Mouse (Mus musculus) cerebellum, adult 2 months (tissue): Measurements from ENCODE around the gene 4931428L18Rik. TPM values are rescaled to one million over a fixed set of nuclear protein-coding genes. Genes with fewer than 3 reads are reported as not detected.

Source experiments
- DNase-seq, 2 experiments: peaks; one replicate each; pipeline ENCODE4 v3.0.0; 2021
- H3K27ac ChIP-seq: fragments of 200-500 bp; 2 replicates; pipeline ENCODE4 v1.5.1; 2012; ENCODE audit warnings: low read length, control low read depth, inconsistent platforms; ENCODE audit not compliant: insufficient read depth
- H3K27me3 ChIP-seq: fragments of 200-500 bp; 2 replicates; pipeline ENCODE4 v1.6.1; 2012; ENCODE audit warnings: inconsistent platforms, mild to moderate bottlenecking, low read length, moderate library complexity; ENCODE audit not compliant: control insufficient read depth, insufficient read depth
- H3K4me1 ChIP-seq: fragments of 200-500 bp; 2 replicates; pipeline ENCODE4 v1.6.1; 2011; ENCODE audit warnings: low read length; ENCODE audit not compliant: control insufficient read depth, insufficient read depth
- H3K4me3 ChIP-seq: fragments of 200-500 bp; replicated peaks from 2 replicates; pipeline ENCODE3; 2011; ENCODE audit warnings: mild to moderate bottlenecking, low read depth, low read length, control low read depth; ENCODE audit not compliant: insufficient read depth
- CTCF ChIP-seq: fragments of 200-500 bp; IDR thresholded peaks from 2 replicates; pipeline ENCODE4 v1.5.1; 2011; ENCODE audit warnings: low read depth, mild to moderate bottlenecking, control low read depth, low read length, moderate library complexity, borderline replicate concordance; ENCODE audit not compliant: insufficient read depth
- POLR2A ChIP-seq: fragments of 200-500 bp; IDR thresholded peaks from 2 replicates; pipeline ENCODE4 v1.6.1; 2011; ENCODE audit warnings: low read length, control low read depth, borderline replicate concordance; ENCODE audit not compliant: insufficient read depth
- WGBS: fragments of 180-500 bp; shearing (Covaris S2); methylation state at CpG from one replicate; pipeline ENCODE4 v1.1.7; 2018; 5-methylcytosine and 5-hydroxymethylcytosine counted together
- polyA plus RNA-seq: library from polyadenylated mRNA; depleted of rRNA; stranded (reverse); fragments of >200 nt; gene quantifications from 2 replicates; pipeline ENCODE4 v1.2.3, GENCODE M21; 2012; rRNA removed

The 4931428L18Rik gene
- polyA plus RNA-seq, result not detected in 2 replicates

DNA sequence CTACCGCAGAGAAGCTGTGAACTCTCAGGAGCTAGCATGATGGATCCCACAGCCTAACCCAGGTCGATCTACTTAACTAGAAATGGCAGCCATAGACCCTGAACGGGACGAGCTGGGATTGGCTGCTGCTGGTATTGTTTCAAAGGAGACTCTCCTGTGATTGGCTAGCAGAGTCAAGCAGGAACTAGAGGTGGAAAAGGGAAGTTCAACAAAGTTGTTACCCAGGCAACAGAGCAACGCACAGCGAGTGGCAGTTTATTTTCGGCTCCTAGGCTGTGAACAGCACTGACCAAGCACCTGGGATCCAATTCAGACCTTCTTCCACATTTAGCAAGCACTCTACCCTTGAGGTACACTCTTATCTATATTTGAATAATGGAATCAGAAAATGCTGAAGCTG lies at the start of gene 4931428L18Rik, which contains the start of gene Pih1d3:
4931428L18Rik (minus strand) TSS at position 121 of the 400 bp plus-strand sequence.
Pih1d3 (plus strand) TSS at position 275 of the 400 bp plus-strand sequence.
- no peak for DNase-seq
- 82% methylated on average over 7 of the region's 7 CpGs for WGBS
- H3K4me1 ChIP-seq, result no peaks in the 10 kb centered on the region
- no peak within 1 kb of the TSS for H3K27ac ChIP-seq
- TF ChIP-seq CTCF (no peak), POLR2A (no peak)
- H3K4me3 ChIP-seq, result no peak within 1 kb of the TSS
- no peaks in the 10 kb centered on the region for H3K27me3 ChIP-seq

DNA sequence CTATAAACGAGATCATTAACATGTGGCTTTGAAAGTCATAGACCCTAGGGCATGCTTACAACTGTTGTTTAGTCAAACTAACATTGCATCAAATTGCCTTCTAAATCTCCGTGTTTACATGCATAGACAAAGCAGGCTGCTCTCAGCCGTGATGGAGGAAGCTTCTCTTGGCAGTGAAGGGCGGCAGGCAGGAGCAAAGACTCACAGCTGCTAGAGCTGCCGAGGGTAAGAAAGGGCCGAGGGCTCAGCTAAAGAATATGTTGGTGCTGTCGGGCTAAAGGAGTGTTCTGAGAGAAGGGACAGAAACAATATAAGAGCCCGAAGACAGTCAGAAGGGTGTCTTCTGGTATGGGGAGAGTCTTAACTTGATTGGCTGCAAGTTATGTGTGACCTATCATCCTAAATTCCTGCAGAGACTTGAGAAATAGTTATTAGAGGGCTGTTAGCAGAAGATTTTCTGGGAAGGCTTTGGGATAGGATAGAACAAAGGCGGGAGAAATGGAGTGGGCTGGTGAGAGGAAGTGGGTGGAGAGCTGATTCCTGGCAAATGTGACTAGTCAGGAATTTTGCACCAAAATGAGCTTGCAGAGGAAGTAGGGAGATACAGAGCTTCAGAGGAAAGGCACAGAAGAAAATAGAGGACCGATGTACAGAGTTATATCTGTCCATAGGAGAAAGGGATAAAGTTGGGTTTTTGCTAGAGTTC lies 37.9 kb upstream of the 4931428L18Rik start:
- H3K4me1 ChIP-seq, result no peaks in the 10 kb centered on the region
- DNase-seq, result no peak
- no peak overlapping the region for H3K27ac ChIP-seq
- H3K27me3 ChIP-seq, result no peaks in the 10 kb centered on the region
- no peak overlapping the region for H3K4me3 ChIP-seq
- no peak for TF ChIP-seq CTCF
- TF ChIP-seq POLR2A, result no peak
- 66% methylated on average over 10 of the region's 10 CpGs for WGBS

DNA sequence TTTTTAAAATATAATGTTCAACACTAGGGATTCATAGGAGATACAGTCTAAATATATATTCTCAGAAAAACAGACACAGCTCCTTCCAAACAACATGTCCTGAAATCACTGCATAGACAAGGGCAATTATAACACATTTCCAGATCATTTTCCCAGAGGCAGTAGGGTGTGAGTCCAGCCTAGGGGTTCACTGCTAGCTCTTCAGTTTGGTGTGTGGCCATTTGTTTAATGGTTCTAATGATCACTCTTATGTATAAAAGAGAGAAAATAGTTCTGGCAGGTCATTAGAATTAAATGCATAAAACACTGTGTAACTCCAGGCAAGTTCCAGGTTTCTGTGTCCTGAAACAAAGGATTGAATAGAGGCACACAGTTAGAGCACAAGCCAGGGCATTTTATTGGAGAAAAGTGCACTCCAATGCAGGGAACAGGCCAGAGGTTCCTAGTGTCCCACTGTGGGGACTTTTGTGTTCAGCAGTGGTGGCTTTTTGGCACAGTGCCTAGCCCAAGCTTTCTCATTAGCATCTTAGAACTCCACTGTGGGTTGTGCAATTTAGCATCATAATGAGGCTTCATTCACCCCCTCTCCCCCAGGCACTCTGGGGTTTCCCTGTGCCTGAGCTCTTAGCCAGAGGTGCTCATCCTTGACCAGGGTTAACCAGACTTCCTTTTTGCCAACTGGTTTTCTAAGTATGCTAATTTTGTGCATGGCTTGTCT lies 11.0 kb upstream of the 4931428L18Rik start:
- Histone ChIP-seq H3K4me3 (no peak overlapping the region), H3K27ac (no peak overlapping the region)
- DNase-seq, result peak in 1 of 2 experiments; percentile 13

GRCm38 (mm10) chr1:31220599-31221250 lies 1.8 kb downstream of the 4931428L18Rik start:
- Histone ChIP-seq H3K27ac (no peak overlapping the region), H3K4me3 (no peak overlapping the region), H3K27me3 (no peaks in the 10 kb centered on the region), H3K4me1 (no peaks in the 10 kb centered on the region)
- no peak for DNase-seq
- no peak for TF ChIP-seq CTCF
- no peak for TF ChIP-seq POLR2A
- WGBS, result 88% methylated on average over 4 of the region's 4 CpGs

More for the DNA sequence above, 11.0 kb upstream of the 4931428L18Rik start:
- Histone ChIP-seq H3K4me1 (no peaks in the 10 kb centered on the region), H3K27me3 (no peaks in the 10 kb centered on the region)
- TF ChIP-seq CTCF (no peak), POLR2A (no peak)

DNA sequence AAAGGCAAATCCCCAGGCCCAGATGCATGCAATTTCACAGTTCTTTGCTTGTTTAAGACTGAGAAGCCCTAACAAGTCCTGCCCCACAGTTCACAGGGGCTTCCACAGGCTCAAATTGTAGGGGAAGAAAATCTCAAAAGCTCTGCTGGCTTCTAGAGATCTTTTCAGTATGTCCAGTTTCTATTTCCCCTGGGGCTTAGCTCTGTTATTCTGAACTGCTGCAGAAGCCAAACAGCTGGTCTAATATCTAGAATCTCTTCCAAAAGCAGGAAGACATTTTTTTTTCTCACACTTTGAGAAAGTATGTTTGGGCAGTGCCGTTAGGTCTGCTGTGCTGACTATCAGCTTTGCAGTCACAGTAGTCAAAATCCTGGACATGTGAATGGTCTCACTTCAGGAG lies 7.7 kb downstream of the 4931428L18Rik start:
- DNase-seq, result no peak
- TF ChIP-seq POLR2A (no peak), CTCF (no peak)
- Histone ChIP-seq H3K27me3 (no peaks in the 10 kb centered on the region), H3K27ac (no peak overlapping the region), H3K4me1 (no peaks in the 10 kb centered on the region), H3K4me3 (no peak overlapping the region)
- 90% methylated on average over 1 of the region's 1 CpGs for WGBS

- no peaks in the 10 kb centered on the region for H3K4me1 ChIP-seq
- WGBS, result under 1% methylated on average over 5 of the region's 5 CpGs
- peak; percentile 16 to 33 for DNase-seq
- H3K27me3 ChIP-seq, result no peaks in the 10 kb centered on the region
- no peak for TF ChIP-seq POLR2A
- TF ChIP-seq CTCF, result peak; percentile 65
- H3K4me3 ChIP-seq, result no peak overlapping the region
- H3K27ac ChIP-seq, result no peak overlapping the region
Measured at GRCm38 (mm10) chr1:31210144-31210543, 12.3 kb downstream of the 4931428L18Rik start.

DNA sequence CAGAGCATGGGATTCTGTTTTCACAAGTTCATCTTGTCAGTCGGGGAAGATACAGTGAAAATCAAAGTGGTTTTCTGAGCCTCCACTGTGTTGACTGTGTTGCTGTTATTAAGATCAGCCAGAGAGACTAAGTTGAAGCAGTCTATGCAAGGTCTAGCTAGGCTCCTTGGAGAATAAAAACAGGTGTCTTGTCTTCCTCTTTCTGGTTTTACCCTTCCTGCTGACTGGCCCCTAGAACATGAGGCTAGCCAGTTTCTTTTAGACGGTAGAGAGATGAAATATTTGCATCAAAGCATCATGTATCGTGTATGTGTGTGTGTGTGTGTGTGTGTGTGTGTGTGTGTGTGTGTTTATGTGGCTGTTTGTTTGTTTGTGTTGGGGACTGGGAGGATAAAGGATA lies 16.7 kb downstream of the 4931428L18Rik start:
- DNase-seq, result no peak
- no peak for TF ChIP-seq POLR2A
- TF ChIP-seq CTCF, result no peak
- no peak overlapping the region for H3K27ac ChIP-seq
- H3K4me1 ChIP-seq, result no peaks in the 10 kb centered on the region
- no peaks in the 10 kb centered on the region for H3K27me3 ChIP-seq
- 72% methylated on average over 3 of the region's 3 CpGs for WGBS
- H3K4me3 ChIP-seq, result no peak overlapping the region
